In the genomic region with DNA sequence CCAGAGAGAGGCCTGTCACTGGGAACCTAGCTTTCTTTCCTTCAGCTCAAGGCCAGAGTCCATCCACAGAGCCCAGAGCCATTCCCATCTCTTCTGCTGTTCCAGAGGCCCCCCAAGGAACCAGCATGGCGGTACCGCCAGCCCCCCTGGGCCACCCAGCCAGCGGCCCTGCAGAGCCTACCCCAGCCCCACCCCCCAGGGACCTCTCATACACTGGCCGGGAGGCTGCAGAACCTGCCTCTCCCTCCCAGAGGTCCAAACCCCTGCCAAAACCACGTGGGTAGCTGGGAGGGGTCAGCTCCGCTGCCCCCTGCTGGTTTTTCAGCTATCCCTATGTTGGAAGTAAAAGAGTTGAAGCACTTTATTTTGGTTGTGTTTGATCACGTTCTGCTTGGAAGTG, we compare ENCODE assay signal across 10 mouse cellular contexts. TPM values are rescaled to one million over a fixed set of nuclear protein-coding genes. Genes with fewer than 3 reads are reported as not detected.
A peak's percentile ranks its signal among the peaks of the same experiment; 100 is the strongest.
DNase-seq lines count a peak whose midpoint lies in the region; ATAC-seq and TF ChIP-seq lines count a peak whose summit lies in the region.
"Had no signal": no experiment of that assay in that cellular context is flagged by ENCODE, and none has a peak within 500 bp of the region (broad histone marks: within the 10 kb centered on the region; RNA-seq: fewer than 3 reads in every experiment).

No protein-coding gene starts in this region.

- no peaks in the 10 kb centered on the region for H3K9me3 ChIP-seq in forebrain, embryonic 15.5 days

- peaks cover 40% of the 10 kb centered on the region for H3K4me1 ChIP-seq in forebrain, embryonic 15.5 days

- intact Hi-C loops in left cerebral cortex, adult 2 months (cut with DNase I): loop anchor here (1.0 kb wide), 1 partner anchor 19 kb away; no protein-coding TSS in a partner anchor
- intact Hi-C loops in left cerebral cortex, postnatal 14 days (cut with DNase I): no loop called here

- 35% methylated on average over 7 of the region's 7 CpGs for WGBS in forebrain, embryonic 15.5 days

- H3K4me3 ChIP-seq in left cerebral cortex, adult 2 months: no peak overlapping the region
- no peak overlapping the region for H3K4me3 ChIP-seq in forebrain, embryonic 15.5 days
- H3K4me3 ChIP-seq in myocyte: no peak overlapping the region

- no peak for DNase-seq in left cerebral cortex, adult 2 months (ENCODE audit: extremely low spot score in 1 of 2, low spot score in 2 of 2)
- no peak for DNase-seq in left cerebral cortex, postnatal 14 days (ENCODE audit: low spot score in 2 of 2)
- DNase-seq in brain, embryonic 14.5 days (ENCODE audit: low read depth): no peak
- DNase-seq in right cerebral cortex, postnatal 36 days (ENCODE audit: low spot score in 2 of 2): no peak
- DNase-seq in adrenal gland, postnatal 10 days: no peak
- DNase-seq: cerebellum, adult 9-11 months; thymus, postnatal 14 days had no signal

- H3K4me2 ChIP-seq in forebrain, embryonic 15.5 days (replicated peaks): no peak overlapping the region
- no peak overlapping the region for H3K4me2 ChIP-seq in myocyte (ENCODE audit: low read depth)

- TF ChIP-seq CTCF in left cerebral cortex, adult 2 months (IDR thresholded peaks at IDR 0.05): peak; percentile 10; the same call in 1 of the 2 replicates
- TF ChIP-seq CTCF in brain, embryonic 14.5 days (IDR thresholded peaks at IDR 0.05; ENCODE audit: borderline replicate concordance, extremely low read depth, insufficient read depth, insufficient read length): peak; percentile 26; the same call in 1 of the 2 replicates

- TF ChIP-seq POLR2A in brain, embryonic 14.5 days (IDR thresholded peaks at IDR 0.05; ENCODE audit: borderline replicate concordance, extremely low read depth, insufficient read depth, insufficient read length, poor library complexity, severe bottlenecking): no peak
- no peak for TF ChIP-seq POLR2A in myocyte (IDR thresholded peaks at IDR 0.05; ENCODE audit: insufficient read length, low read depth)

- H3ac ChIP-seq in myocyte (ENCODE audit: control insufficient read depth, insufficient read length): no peak overlapping the region

- ATAC-seq in forebrain, embryonic 15.5 days (replicated peaks): no peak
- no peak for ATAC-seq in monocyte, adult 5-6 weeks (replicated peaks; ENCODE audit: insufficient number of reproducible peaks, low FRiP score, low TSS enrichment, poor library complexity, severe bottlenecking)

- peaks cover 7% of the 10 kb centered on the region; the same call in 1 of the 2 replicates for H3K36me3 ChIP-seq in forebrain, embryonic 15.5 days
- H3K36me3 ChIP-seq in myocyte (ENCODE audit: control insufficient read depth, insufficient read depth): no peaks in the 10 kb centered on the region

- H3K79me2 ChIP-seq in myocyte (ENCODE audit: control insufficient read depth, insufficient read depth): no peaks in the 10 kb centered on the region

- H3K27me3 ChIP-seq in forebrain, embryonic 15.5 days: no peaks in the 10 kb centered on the region
- no peaks in the 10 kb centered on the region for H3K27me3 ChIP-seq in myocyte (ENCODE audit: control insufficient read depth, insufficient read depth, insufficient read length)

- no peak overlapping the region for H3K27ac ChIP-seq in left cerebral cortex, adult 2 months
- 0 out of 2 replicates have a peak overlapping the region, but pooled peaks have one; percentile 9 for H3K27ac ChIP-seq in forebrain, embryonic 15.5 days (replicated peaks)

- H3K9ac ChIP-seq in forebrain, embryonic 15.5 days (replicated peaks): no peak overlapping the region

TF ChIP-seq in myocyte, 11 proteins besides CTCF, POLR2A, EP300 and RAD21:
- TF ChIP-seq MYOD1 (IDR thresholded peaks at IDR 0.05; ENCODE audit: control insufficient read depth in 1 of 3, insufficient read length in 2 of 3, low read depth in 2 of 3) (no peak), POLR2AphosphoS2 (IDR thresholded peaks at IDR 0.05; ENCODE audit: insufficient read length, low read depth) (peak; percentile 9)

RNA-seq across cellular contexts. Expression of gene Rgma, which starts 44.1 kb away (rescaled TPM):
- total RNA-seq in left cerebral cortex, adult 2 months (2021): 10 to 100 TPM; 52.3 to 54.6 TPM
- 100 to 1,000 TPM in 1 of 2 experiments, 10 to 100 TPM in 1; 84.6 to 103 TPM for total RNA-seq in left cerebral cortex, postnatal 14 days (2021)
- 59.9 and 142 TPM in 2 replicates for polyA plus RNA-seq in brain, embryonic 14.5 days (2012; rRNA removed)
- polyA plus RNA-seq in forebrain, embryonic 15.5 days (2015; fragmentation: Nextera tagmentation; extraction: Ambion mirVana): 20.3 and 25.2 TPM in 2 replicates
- 34.0 TPM for polyA plus RNA-seq in myocyte (2012; fragmentation: generic; extraction: Trizol)
- not detected in 3 replicates for total RNA-seq in monocyte, adult 5-6 weeks (2017)
- 10 to 100 TPM; 10.3 to 20.0 TPM for total RNA-seq in adrenal gland, postnatal 10 days (2021)

Comparison
In these comparisons a context has a peak if more than half of its experiments do, and no peak if none do; other contexts are left out.
1. RNA of gene Rgma, which starts 44.1 kb away (total RNA-seq): 84.6 to 103 TPM in left cerebral cortex, postnatal 14 days, 52.3 to 54.6 TPM in left cerebral cortex, adult 2 months and 10.3 to 20.0 TPM in adrenal gland, postnatal 10 days; not detected in monocyte, adult 5-6 weeks; every median in the first group is over 10 times any median in the second.